Mouse (Mus musculus) heart, adult 2 months (tissue): Measurements from ENCODE around the gene Plch2.

Experiments
- CTCF ChIP-seq: fragments of 200-600 bp; IDR thresholded peaks from 2 replicates; pipeline ENCODE4 v1.8.1; 2022; ENCODE audit warnings: antibody characterized with exemption, mild to moderate bottlenecking, moderate library complexity
- EP300 ChIP-seq: fragments of 200-500 bp; IDR thresholded peaks from 2 replicates; pipeline ENCODE4 v1.6.1; 2011; ENCODE audit warnings: low read depth, low read length, control low read depth; ENCODE audit not compliant: insufficient read depth
- POLR2A ChIP-seq: fragments of 200-500 bp; IDR thresholded peaks from 2 replicates; pipeline ENCODE4 v1.6.1; 2011; ENCODE audit warnings: mild to moderate bottlenecking, low read depth, low read length, control low read depth; ENCODE audit not compliant: insufficient read depth

- TF ChIP-seq POLR2A (no peak), CTCF (no peak), EP300 (no peak)
Measured at GRCm38 (mm10) chr4:155017253-155017878, 39.2 kb downstream of the Plch2 start.
